Mouse (Mus musculus) erythroblast, embryonic 14.5 days (primary cell): Measurements from ENCODE around the gene Habp2. TPM values are rescaled to one million over a fixed set of nuclear protein-coding genes. Genes with fewer than 3 reads are reported as not detected.

Experiments used
- H3K27me3 ChIP-seq: 2 replicates; pipeline ENCODE4 v1.6.1; 2012; ENCODE audit warnings: inconsistent platforms; ENCODE audit not compliant: control insufficient read depth
- H3K36me3 ChIP-seq: 2 replicates; pipeline ENCODE4 v1.6.1; 2012; ENCODE audit warnings: mild to moderate bottlenecking, inconsistent platforms; ENCODE audit not compliant: control insufficient read depth
- H3K4me1 ChIP-seq: 2 replicates; pipeline ENCODE4 v1.6.1; 2012; ENCODE audit warnings: inconsistent platforms; ENCODE audit not compliant: control insufficient read depth
- H3K4me3 ChIP-seq: replicated peaks from 2 replicates; pipeline ENCODE3; 2012; ENCODE audit warnings: moderate library complexity, mild to moderate bottlenecking, inconsistent platforms
- H3K9me3 ChIP-seq: 2 replicates; pipeline ENCODE4 v1.6.1; 2012; ENCODE audit warnings: low read length, inconsistent platforms, mixed read lengths; ENCODE audit not compliant: control insufficient read depth
- GATA1 ChIP-seq: IDR thresholded peaks from 2 replicates; pipeline ENCODE4 v1.6.1; 2012; ENCODE audit warnings: low read length, inconsistent platforms, mixed read lengths
- TAL1 ChIP-seq: IDR thresholded peaks from 3 replicates; pipeline ENCODE4 v1.6.1; 2012; ENCODE audit warnings: low read length, inconsistent platforms, mixed read lengths
- polyA plus RNA-seq: library from polyadenylated mRNA; stranded (reverse); fragments of >175 nt; gene quantifications from 2 replicates; pipeline ENCODE4 v1.2.3, GENCODE M21; 2012

Habp2 gene
- polyA plus RNA-seq = 0.41 and 0.44 TPM in 2 replicates

GRCm38 (mm10) chr19:56286866-56287265, at the start of gene Habp2:
TSS of gene Habp2 (plus strand) at chr19:56287137.
- peak within 1 kb of the TSS; percentile 12 for H3K4me3 ChIP-seq
- no peaks in the 10 kb centered on the region for H3K9me3 ChIP-seq
- no peaks in the 10 kb centered on the region for H3K4me1 ChIP-seq
- no peaks in the 10 kb centered on the region for H3K27me3 ChIP-seq
- no peak for TF ChIP-seq GATA1
- TF ChIP-seq TAL1 = no peak
- no peaks in the 10 kb centered on the region; the same call in 1 of the 2 replicates for H3K36me3 ChIP-seq

- Histone ChIP-seq H3K4me1 (no peaks in the 10 kb centered on the region), H3K36me3 (no peaks in the 10 kb centered on the region), H3K27me3 (no peaks in the 10 kb centered on the region), H3K9me3 (peaks cover 4% of the 10 kb centered on the region), H3K4me3 (no peak overlapping the region)
- TF ChIP-seq TAL1 (no peak), GATA1 (no peak)
These were observed 48.4 kb upstream of the Habp2 start for GRCm38 (mm10) chr19:56238501-56238900.

GRCm38 (mm10) chr19:56245201-56245600, 41.7 kb upstream of the Habp2 start:
- H3K4me1 ChIP-seq = no peaks in the 10 kb centered on the region
- no peaks in the 10 kb centered on the region for H3K27me3 ChIP-seq
- no peaks in the 10 kb centered on the region for H3K36me3 ChIP-seq
- H3K9me3 ChIP-seq = no peaks in the 10 kb centered on the region
- no peak for TF ChIP-seq GATA1
- TF ChIP-seq TAL1 = no peak
- H3K4me3 ChIP-seq = no peak overlapping the region

GRCm38 (mm10) chr19:56252815-56253214, 34.1 kb upstream of the Habp2 start:
- Histone ChIP-seq H3K9me3 (no peaks in the 10 kb centered on the region), H3K27me3 (no peaks in the 10 kb centered on the region), H3K4me1 (no peaks in the 10 kb centered on the region; the same call in 1 of the 2 replicates), H3K4me3 (no peak overlapping the region), H3K36me3 (no peaks in the 10 kb centered on the region)
- TF ChIP-seq TAL1 = no peak
- TF ChIP-seq GATA1 = no peak

- no peaks in the 10 kb centered on the region for H3K36me3 ChIP-seq
- no peak overlapping the region for H3K4me3 ChIP-seq
- H3K9me3 ChIP-seq = no peaks in the 10 kb centered on the region
- H3K4me1 ChIP-seq = no peaks in the 10 kb centered on the region; the same call in 1 of the 2 replicates
- TF ChIP-seq GATA1 (no peak), TAL1 (no peak)
- no peaks in the 10 kb centered on the region for H3K27me3 ChIP-seq
These were observed 33.7 kb upstream of the Habp2 start for GRCm38 (mm10) chr19:56253271-56253670.

GRCm38 (mm10) chr19:56254751-56255150, 32.2 kb upstream of the Habp2 start:
- TF ChIP-seq TAL1 (no peak), GATA1 (no peak)
- H3K9me3 ChIP-seq = no peaks in the 10 kb centered on the region
- no peak overlapping the region for H3K4me3 ChIP-seq
- no peaks in the 10 kb centered on the region; the same call in 1 of the 2 replicates for H3K4me1 ChIP-seq
- no peaks in the 10 kb centered on the region for H3K36me3 ChIP-seq
- H3K27me3 ChIP-seq = no peaks in the 10 kb centered on the region

GRCm38 (mm10) chr19:56255506-56255905, 31.4 kb upstream of the Habp2 start:
- TF ChIP-seq TAL1 = no peak
- TF ChIP-seq GATA1 = no peak
- no peaks in the 10 kb centered on the region for H3K27me3 ChIP-seq
- no peaks in the 10 kb centered on the region for H3K36me3 ChIP-seq
- no peaks in the 10 kb centered on the region; the same call in 1 of the 2 replicates for H3K4me1 ChIP-seq
- H3K9me3 ChIP-seq = no peaks in the 10 kb centered on the region
- H3K4me3 ChIP-seq = no peak overlapping the region

GRCm38 (mm10) chr19:56256235-56256634, 30.7 kb upstream of the Habp2 start:
- TF ChIP-seq TAL1 (no peak), GATA1 (no peak)
- no peaks in the 10 kb centered on the region for H3K27me3 ChIP-seq
- no peaks in the 10 kb centered on the region for H3K9me3 ChIP-seq
- H3K36me3 ChIP-seq = no peaks in the 10 kb centered on the region
- no peak overlapping the region for H3K4me3 ChIP-seq
- H3K4me1 ChIP-seq = no peaks in the 10 kb centered on the region; the same call in 1 of the 2 replicates

- Histone ChIP-seq H3K27me3 (no peaks in the 10 kb centered on the region), H3K36me3 (no peaks in the 10 kb centered on the region), H3K4me1 (no peaks in the 10 kb centered on the region; the same call in 1 of the 2 replicates), H3K9me3 (no peaks in the 10 kb centered on the region), H3K4me3 (no peak overlapping the region)
- TF ChIP-seq GATA1 (no peak), TAL1 (no peak)
These were observed 30.2 kb upstream of the Habp2 start for GRCm38 (mm10) chr19:56256741-56257140.

- H3K4me3 ChIP-seq = no peak overlapping the region
- H3K27me3 ChIP-seq = no peaks in the 10 kb centered on the region
- H3K4me1 ChIP-seq = no peaks in the 10 kb centered on the region
- H3K9me3 ChIP-seq = no peaks in the 10 kb centered on the region
- no peak for TF ChIP-seq GATA1
- no peak for TF ChIP-seq TAL1
- no peaks in the 10 kb centered on the region for H3K36me3 ChIP-seq
These were observed 23.2 kb upstream of the Habp2 start for GRCm38 (mm10) chr19:56263696-56264095.
